ENCODE assay signal across 30 mouse cellular contexts in the genomic region with DNA sequence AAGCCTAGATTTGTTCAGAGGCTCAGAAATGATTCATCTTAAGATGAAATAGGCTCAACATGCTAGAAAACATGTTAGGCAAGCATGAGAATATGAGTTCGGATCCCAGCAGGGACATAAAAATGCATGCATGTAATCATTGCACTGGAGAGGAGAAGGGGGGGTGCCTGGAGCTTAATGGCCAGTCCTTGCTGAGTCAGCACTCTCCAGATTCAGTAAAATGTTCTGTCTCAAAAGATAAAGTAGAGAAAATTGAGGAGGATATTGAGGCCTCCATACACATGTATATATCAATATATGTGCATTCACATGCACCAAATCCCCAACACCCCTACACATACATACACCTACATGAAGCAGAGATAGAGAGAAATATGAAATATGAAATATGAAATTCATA.
"Had no signal": no experiment of that assay in that cellular context is flagged by ENCODE, and none has a peak within 500 bp of the region (broad histone marks: within the 10 kb centered on the region; RNA-seq: fewer than 3 reads in every experiment).

No protein-coding gene starts in this region.

- H3K4me2 ChIP-seq: limb, embryonic 12.5 days; limb, embryonic 13.5 days; limb, embryonic 15.5 days; liver, embryonic 11.5 days; liver, embryonic 12.5 days; liver, embryonic 13.5 days; liver, embryonic 15.5 days; lung, embryonic 14.5 days; lung, embryonic 15.5 days; midbrain, embryonic 11.5 days; midbrain, embryonic 12.5 days; midbrain, embryonic 13.5 days; midbrain, embryonic 15.5 days had no signal

- H3K27ac ChIP-seq: limb, embryonic 10.5 days; limb, embryonic 12.5 days; limb, embryonic 13.5 days; limb, embryonic 15.5 days; liver, embryonic 12.5 days; liver, embryonic 13.5 days; liver, embryonic 14.5 days; liver, embryonic 15.5 days; lung, embryonic 15.5 days; macrophage; midbrain, embryonic 12.5 days; midbrain, embryonic 13.5 days had no signal

- H3K27me3 ChIP-seq: limb, embryonic 12.5 days; limb, embryonic 13.5 days; limb, embryonic 15.5 days; liver, embryonic 12.5 days; liver, embryonic 13.5 days; liver, embryonic 15.5 days; lung, embryonic 15.5 days; megakaryocyte, embryonic 14.5 days; midbrain, embryonic 12.5 days; midbrain, embryonic 13.5 days; midbrain, embryonic 15.5 days had no signal

- H3K9me3 ChIP-seq: limb, embryonic 10.5 days; limb, embryonic 12.5 days; limb, embryonic 13.5 days; limb, embryonic 15.5 days; liver, embryonic 12.5 days; liver, embryonic 13.5 days; liver, embryonic 15.5 days; lung, embryonic 15.5 days; megakaryocyte, embryonic 14.5 days; midbrain, embryonic 12.5 days; midbrain, embryonic 13.5 days; midbrain, embryonic 15.5 days had no signal

- DNase-seq: left cerebral cortex, postnatal 4 days; liver; liver, embryonic 13.5 days; liver, postnatal 0 days; lung, adult 18-20 months; lung, adult 2 months; lung, embryonic 14.5 days; lung, postnatal 10 days; lung, postnatal 14 days; lung, postnatal 36 days; lung, postnatal 4 days had no signal

- ATAC-seq: liver, embryonic 12.5 days; liver, postnatal 0 days; lung, postnatal 0 days; midbrain, embryonic 13.5 days; midbrain, embryonic 15.5 days; midbrain, embryonic 16.5 days had no signal

- H3K4me3 ChIP-seq: left cerebral cortex, adult 2 months; limb, embryonic 10.5 days; limb, embryonic 12.5 days; limb, embryonic 13.5 days; limb, embryonic 15.5 days; liver, embryonic 12.5 days; liver, embryonic 13.5 days; liver, embryonic 15.5 days; lung, embryonic 15.5 days; megakaryocyte, embryonic 14.5 days; midbrain, embryonic 12.5 days; midbrain, embryonic 13.5 days; midbrain, embryonic 15.5 days; myocyte had no signal

- H3K4me1 ChIP-seq: limb, embryonic 10.5 days; limb, embryonic 12.5 days; limb, embryonic 13.5 days; limb, embryonic 15.5 days; liver, embryonic 12.5 days; liver, embryonic 13.5 days; liver, embryonic 15.5 days; lung, embryonic 15.5 days; megakaryocyte, embryonic 14.5 days had no signal

- H3K36me3 ChIP-seq: limb, embryonic 10.5 days; limb, embryonic 12.5 days; limb, embryonic 13.5 days; limb, embryonic 15.5 days; liver, embryonic 12.5 days; liver, embryonic 13.5 days; liver, embryonic 15.5 days; lung, embryonic 15.5 days; midbrain, embryonic 12.5 days; midbrain, embryonic 13.5 days; midbrain, embryonic 15.5 days had no signal

- H3K9ac ChIP-seq: limb, embryonic 12.5 days; limb, embryonic 13.5 days; limb, embryonic 15.5 days; liver, embryonic 12.5 days; liver, embryonic 13.5 days; liver, embryonic 14.5 days; liver, embryonic 15.5 days; liver, postnatal 0 days; lung, embryonic 14.5 days; lung, embryonic 15.5 days; midbrain, embryonic 12.5 days; midbrain, embryonic 13.5 days; midbrain, embryonic 15.5 days had no signal
